Mouse (Mus musculus) liver, embryonic 14 days (tissue): ENCODE results near the gene Igf2r. TPM values are rescaled to one million over a fixed set of nuclear protein-coding genes. Genes with fewer than 3 reads are reported as not detected.

Experiments used
- polyA plus RNA-seq: library from polyadenylated mRNA; depleted of rRNA; stranded (reverse); fragments of >200 nt; gene quantifications from 2 replicates; pipeline ENCODE4 v1.2.3, GENCODE M21; 2012; rRNA removed

Igf2r gene
- polyA plus RNA-seq, result 13.0 and 13.9 TPM in 2 replicates

DNA sequence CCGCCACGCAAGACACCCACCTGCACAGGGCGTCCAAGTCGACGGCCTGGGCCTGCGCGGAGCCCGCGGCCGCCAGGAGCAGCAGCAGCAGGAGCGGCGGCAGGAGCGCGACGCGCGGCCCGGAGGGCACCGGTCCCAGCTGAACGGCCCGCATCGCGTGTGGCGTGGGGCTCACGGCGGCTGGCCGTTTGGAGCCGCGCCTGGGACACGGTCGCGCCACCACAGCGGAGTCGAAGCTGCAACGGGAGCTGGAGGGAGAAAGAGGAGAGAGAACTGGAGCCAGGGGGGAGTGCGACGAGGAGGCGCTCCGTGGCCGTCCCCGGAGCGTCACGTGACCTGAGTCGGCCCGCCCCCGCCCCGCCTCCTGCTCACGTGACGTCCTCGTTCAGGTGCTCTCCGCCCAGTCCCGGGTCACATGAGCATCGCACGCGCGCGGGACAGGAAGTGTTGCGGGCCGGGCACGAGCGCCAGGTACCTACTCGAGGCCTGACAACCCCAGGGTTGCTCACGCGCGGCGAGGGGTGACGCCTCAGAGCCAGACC lies at the start of gene Igf2r:
Igf2r (minus strand) TSS at position 285 of the 542 bp plus-strand sequence.

DNA sequence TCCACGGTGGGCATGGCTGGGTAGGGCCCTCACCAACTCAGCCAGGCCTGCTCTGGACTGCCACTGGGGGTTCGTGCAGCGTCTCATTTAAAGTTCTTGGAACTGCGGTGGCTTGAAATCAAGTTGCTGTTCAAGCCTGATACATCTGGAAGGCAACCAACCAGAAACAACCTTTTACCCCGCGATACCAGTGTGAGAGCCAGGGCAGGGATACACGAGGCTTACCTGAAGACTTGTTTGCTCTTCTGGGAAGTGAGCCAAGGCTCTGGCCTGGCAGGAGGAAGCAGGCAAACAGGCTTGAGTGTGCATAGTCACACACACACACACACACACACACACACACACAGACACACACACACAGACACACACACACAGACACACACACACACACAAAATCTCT lies 93.8 kb downstream of the Igf2r start, which contains the start of gene Slc22a1:
Slc22a1 (minus strand) TSS at position 184 of the 400 bp plus-strand sequence.

Other genes starting within 250 kb of the Igf2r start
- gene Slc22a2, start 185.5 kb downstream of the Igf2r start, polyA plus RNA-seq, result 0.01 and 0.02 TPM in 2 replicates
- 0.01 and 0.08 TPM in 2 replicates for gene Slc22a1, start 93.8 kb downstream of the Igf2r start, polyA plus RNA-seq
- gene Mas1, start 98.5 kb upstream of the Igf2r start, polyA plus RNA-seq, result 0.07 and 0.08 TPM in 2 replicates
- gene Mrgprh, start 106.4 kb upstream of the Igf2r start, polyA plus RNA-seq, result 0.01 TPM in 1 of 2 replicates, not detected in the other
- 0.62 and 0.77 TPM in 2 replicates for gene Pnldc1, start 140.6 kb upstream of the Igf2r start, polyA plus RNA-seq
- gene Tcp1, start 146.0 kb upstream of the Igf2r start, polyA plus RNA-seq, result 111 and 135 TPM in 2 replicates
- 58.7 and 65.0 TPM in 2 replicates for gene Mrpl18, start 146.7 kb upstream of the Igf2r start, polyA plus RNA-seq
- gene Acat3, start 170.9 kb upstream of the Igf2r start, polyA plus RNA-seq, result 3.5 and 4.3 TPM in 2 replicates
- gene Acat2, start 191.1 kb upstream of the Igf2r start, polyA plus RNA-seq, result 34.7 and 41.4 TPM in 2 replicates
- 28.0 and 31.6 TPM in 2 replicates for gene Wtap, start 224.5 kb upstream of the Igf2r start, polyA plus RNA-seq
- 91.4 and 92.0 TPM in 2 replicates for gene Sod2, start 237.2 kb upstream of the Igf2r start, polyA plus RNA-seq